Mouse (Mus musculus): Measurements from ENCODE around the gene Tespa1. TPM values are rescaled to one million over a fixed set of nuclear protein-coding genes. Genes with fewer than 3 reads are reported as not detected.
"Not testable (repeated sequence)": the region's sequence is repeated elsewhere in the genome, so short reads cannot be mapped to it uniquely, and the experiment has no call there.

The Tespa1 gene
- polyA plus RNA-seq, 1 experiment from 2014 or later = 1.0 TPM

GRCm38 (mm10) chr10:130314110-130314829 is 8.4 kb upstream of the Tespa1 start:
- WGBS = 77% methylated on average over 2 of the region's 2 CpGs
- Histone ChIP-seq H3K27me3 (no peaks in the 10 kb centered on the region), H3K36me3 (no peaks in the 10 kb centered on the region), H3K9me3 (no peaks in the 10 kb centered on the region), H3K4me1 (no peaks in the 10 kb centered on the region), H3K9ac (no peak overlapping the region), H3K27ac (no peak overlapping the region), H3K4me3 (no peak overlapping the region), H3K4me2 (replicated peaks) (no peak overlapping the region)
- peak; percentile 76 for ATAC-seq (ENCODE audit: low FRiP score, low read depth)

- no peaks in the 10 kb centered on the region for H3K9me3 ChIP-seq
- no peak for ATAC-seq (ENCODE audit: low FRiP score, low read depth)
- no peak overlapping the region for H3K9ac ChIP-seq
- no peaks in the 10 kb centered on the region for H3K36me3 ChIP-seq
- H3K27ac ChIP-seq = no peak overlapping the region
- H3K4me2 ChIP-seq (replicated peaks) = no peak overlapping the region
- no peak overlapping the region for H3K4me3 ChIP-seq
- H3K4me1 ChIP-seq = no peaks in the 10 kb centered on the region
- no peaks in the 10 kb centered on the region for H3K27me3 ChIP-seq
Measured at GRCm38 (mm10) chr10:130315846-130316245, 6.8 kb upstream of the Tespa1 start.

- Histone ChIP-seq H3K9me3 (no peaks in the 10 kb centered on the region), H3K27me3 (no peaks in the 10 kb centered on the region), H3K27ac (no peak overlapping the region), H3K4me3 (no peak overlapping the region), H3K4me1 (no peaks in the 10 kb centered on the region), H3K4me2 (replicated peaks) (no peak overlapping the region), H3K9ac (no peak overlapping the region), H3K36me3 (no peaks in the 10 kb centered on the region)
- WGBS = 59% methylated on average over 4 of the region's 4 CpGs
- no peak for ATAC-seq (ENCODE audit: low FRiP score, low read depth)
Measured at GRCm38 (mm10) chr10:130318720-130319119, 4.0 kb upstream of the Tespa1 start.

- Histone ChIP-seq H3K27ac (no peak overlapping the region), H3K4me2 (replicated peaks) (no peak overlapping the region), H3K27me3 (no peaks in the 10 kb centered on the region), H3K36me3 (no peaks in the 10 kb centered on the region), H3K4me1 (no peaks in the 10 kb centered on the region), H3K4me3 (no peak overlapping the region), H3K9me3 (no peaks in the 10 kb centered on the region), H3K9ac (no peak overlapping the region)
- 92% methylated on average over 2 of the region's 2 CpGs for WGBS
- no peak for ATAC-seq (ENCODE audit: low FRiP score, low read depth)
Measured at GRCm38 (mm10) chr10:130320715-130321114, 2.0 kb upstream of the Tespa1 start.

GRCm38 (mm10) chr10:130322062-130322461 is 608 bp upstream of the Tespa1 start:
- Histone ChIP-seq H3K27ac (no peak overlapping the region), H3K4me3 (no peak overlapping the region), H3K9me3 (no peaks in the 10 kb centered on the region), H3K9ac (no peak overlapping the region), H3K4me1 (no peaks in the 10 kb centered on the region), H3K4me2 (replicated peaks) (no peak overlapping the region), H3K27me3 (no peaks in the 10 kb centered on the region), H3K36me3 (no peaks in the 10 kb centered on the region)
- no peak for ATAC-seq (ENCODE audit: low FRiP score, low read depth)

GRCm38 (mm10) chr10:130324243-130324642 is 1.6 kb downstream of the Tespa1 start:
- Histone ChIP-seq H3K9ac (no peak overlapping the region), H3K36me3 (no peaks in the 10 kb centered on the region), H3K27me3 (no peaks in the 10 kb centered on the region), H3K4me3 (no peak overlapping the region), H3K4me2 (replicated peaks) (no peak overlapping the region), H3K4me1 (no peaks in the 10 kb centered on the region), H3K27ac (no peak overlapping the region), H3K9me3 (no peaks in the 10 kb centered on the region)
- no peak for ATAC-seq (ENCODE audit: low FRiP score, low read depth)
- WGBS = 86% methylated on average over 4 of the region's 4 CpGs

GRCm38 (mm10) chr10:130330711-130331110 is 8.0 kb downstream of the Tespa1 start:
- WGBS = 85% methylated on average over 1 of the region's 1 CpGs
- H3K9me3 ChIP-seq = no peaks in the 10 kb centered on the region
- no peaks in the 10 kb centered on the region for H3K4me1 ChIP-seq
- ATAC-seq (ENCODE audit: low FRiP score, low read depth) = no peak
- H3K9ac ChIP-seq = no peak overlapping the region
- H3K36me3 ChIP-seq = no peaks in the 10 kb centered on the region
- no peak overlapping the region for H3K4me2 ChIP-seq (replicated peaks)
- H3K27me3 ChIP-seq = no peaks in the 10 kb centered on the region
- no peak overlapping the region for H3K4me3 ChIP-seq
- no peak overlapping the region for H3K27ac ChIP-seq

- no peaks in the 10 kb centered on the region for H3K9me3 ChIP-seq
- H3K4me2 ChIP-seq (replicated peaks) = no peak overlapping the region
- no peak overlapping the region for H3K27ac ChIP-seq
- H3K27me3 ChIP-seq = no peaks in the 10 kb centered on the region
- no peak overlapping the region for H3K4me3 ChIP-seq
- H3K9ac ChIP-seq = no peak overlapping the region
- H3K36me3 ChIP-seq = no peaks in the 10 kb centered on the region
- 75% methylated on average over 1 of the region's 1 CpGs for WGBS
- ATAC-seq (ENCODE audit: low FRiP score, low read depth) = no peak
- H3K4me1 ChIP-seq = no peaks in the 10 kb centered on the region
Measured at GRCm38 (mm10) chr10:130336385-130336784, 13.7 kb downstream of the Tespa1 start.

GRCm38 (mm10) chr10:130337581-130337980 is 14.9 kb downstream of the Tespa1 start:
- 49% methylated on average over 2 of the region's 2 CpGs for WGBS
- ATAC-seq (ENCODE audit: low FRiP score, low read depth) = no peak
- Histone ChIP-seq H3K9ac (no peak overlapping the region), H3K9me3 (no peaks in the 10 kb centered on the region), H3K27me3 (no peaks in the 10 kb centered on the region), H3K4me3 (no peak overlapping the region), H3K4me2 (replicated peaks) (no peak overlapping the region), H3K4me1 (no peaks in the 10 kb centered on the region), H3K36me3 (no peaks in the 10 kb centered on the region), H3K27ac (no peak overlapping the region)

- not testable (repeated sequence) for H3K9me3 ChIP-seq; H3K9ac ChIP-seq; H3K4me3 ChIP-seq; H3K36me3 ChIP-seq; H3K27ac ChIP-seq; H3K4me2 ChIP-seq (replicated peaks); ATAC-seq (ENCODE audit: low FRiP score, low read depth); H3K27me3 ChIP-seq; H3K4me1 ChIP-seq
- 86% methylated on average over 4 of the region's 4 CpGs for WGBS
Measured at GRCm38 (mm10) chr10:130340050-130340449, 17.4 kb downstream of the Tespa1 start.

GRCm38 (mm10) chr10:130344056-130344455 is 21.4 kb downstream of the Tespa1 start:
- no peak overlapping the region for H3K4me2 ChIP-seq (replicated peaks)
- no peaks in the 10 kb centered on the region for H3K4me1 ChIP-seq
- H3K36me3 ChIP-seq = no peaks in the 10 kb centered on the region
- H3K9me3 ChIP-seq = no peaks in the 10 kb centered on the region
- no peaks in the 10 kb centered on the region for H3K27me3 ChIP-seq
- H3K27ac ChIP-seq = no peak overlapping the region
- ATAC-seq (ENCODE audit: low FRiP score, low read depth) = no peak
- 91% methylated on average over 1 of the region's 1 CpGs for WGBS
- H3K9ac ChIP-seq = no peak overlapping the region
- H3K4me3 ChIP-seq = no peak overlapping the region

- Histone ChIP-seq H3K4me2 (replicated peaks) (no peak overlapping the region), H3K27ac (no peak overlapping the region), H3K4me3 (no peak overlapping the region), H3K9me3 (no peaks in the 10 kb centered on the region), H3K9ac (no peak overlapping the region), H3K36me3 (no peaks in the 10 kb centered on the region), H3K4me1 (no peaks in the 10 kb centered on the region), H3K27me3 (no peaks in the 10 kb centered on the region)
- peak; percentile 81 for ATAC-seq (ENCODE audit: low FRiP score, low read depth)
- 60% methylated on average over 2 of the region's 2 CpGs for WGBS
Measured at GRCm38 (mm10) chr10:130363438-130364164, 40.9 kb downstream of the Tespa1 start.

GRCm38 (mm10) chr10:130364766-130365165 is 42.1 kb downstream of the Tespa1 start:
- Histone ChIP-seq H3K4me1 (no peaks in the 10 kb centered on the region), H3K4me3 (no peak overlapping the region), H3K9ac (no peak overlapping the region), H3K27ac (no peak overlapping the region), H3K36me3 (no peaks in the 10 kb centered on the region), H3K4me2 (replicated peaks) (no peak overlapping the region), H3K9me3 (no peaks in the 10 kb centered on the region), H3K27me3 (no peaks in the 10 kb centered on the region)
- ATAC-seq (ENCODE audit: low FRiP score, low read depth) = no peak
